Mouse (Mus musculus): ENCODE results near the gene Hes3.

- no peak for TF ChIP-seq CTCF (IDR thresholded peaks at IDR 0.05; ENCODE audit: borderline replicate concordance, insufficient read depth, low read depth, low read length)
- TF ChIP-seq POLR2A (IDR thresholded peaks at IDR 0.05; ENCODE audit: borderline replicate concordance, insufficient read depth, low read length): no peak
Observed at GRCm38 (mm10) chr4:152239974-152240373, 51.5 kb downstream of the Hes3 start.
